Mouse (Mus musculus) adrenal gland, adult 18-20 months (tissue): ENCODE measurements around the gene Btbd9. TPM values are rescaled to one million over a fixed set of nuclear protein-coding genes. Genes with fewer than 3 reads are reported as not detected.

Experiments
- DNase-seq, 2 experiments: peaks; one replicate each; pipeline ENCODE4 v3.0.0; 2021 to 2022; ENCODE audit warnings: low spot score in 2 of 2
- total RNA-seq, 2 experiments: library from RNA; stranded (reverse); gene quantifications; 1 replicate in 1 of 2; 2 replicates in 1 of 2; pipeline ENCODE4 v1.2.3; 2021

The Btbd9 gene
- total RNA-seq, 2 experiments from 2014 or later, result 52.2 to 81.3 TPM

- no peak for DNase-seq
These were observed 163.3 kb downstream of the Btbd9 start for GRCm38 (mm10) chr17:30412991-30413390.

- no peak for DNase-seq
These were observed 170.3 kb downstream of the Btbd9 start for GRCm38 (mm10) chr17:30406002-30406401.

- no peak for DNase-seq
These were observed 173.4 kb downstream of the Btbd9 start for GRCm38 (mm10) chr17:30402871-30403270.

GRCm38 (mm10) chr17:30395261-30395660, 181.0 kb downstream of the Btbd9 start:
- DNase-seq, result no peak

- DNase-seq, result no peak
These were observed 184.3 kb downstream of the Btbd9 start for GRCm38 (mm10) chr17:30392031-30392430.

DNA sequence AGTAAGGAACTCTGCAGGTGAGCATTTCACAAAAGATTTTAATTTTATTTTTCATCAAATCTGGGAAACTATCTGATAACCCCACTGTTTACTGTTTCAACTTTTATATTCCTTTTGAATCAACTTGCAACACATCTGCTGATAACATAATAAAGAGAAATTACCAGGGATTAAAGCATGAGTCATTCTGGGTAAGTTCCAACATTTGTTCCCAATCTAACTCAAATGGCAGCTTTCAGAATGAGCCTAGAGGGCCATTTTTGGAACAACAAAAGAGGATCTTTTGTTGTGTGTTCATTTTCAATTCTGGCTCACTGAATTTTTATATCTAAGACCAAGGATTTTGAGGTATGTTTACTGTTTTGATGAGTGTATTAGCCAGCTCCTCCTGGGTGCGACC, 185.1 kb downstream of the Btbd9 start:
- no peak for DNase-seq

DNA sequence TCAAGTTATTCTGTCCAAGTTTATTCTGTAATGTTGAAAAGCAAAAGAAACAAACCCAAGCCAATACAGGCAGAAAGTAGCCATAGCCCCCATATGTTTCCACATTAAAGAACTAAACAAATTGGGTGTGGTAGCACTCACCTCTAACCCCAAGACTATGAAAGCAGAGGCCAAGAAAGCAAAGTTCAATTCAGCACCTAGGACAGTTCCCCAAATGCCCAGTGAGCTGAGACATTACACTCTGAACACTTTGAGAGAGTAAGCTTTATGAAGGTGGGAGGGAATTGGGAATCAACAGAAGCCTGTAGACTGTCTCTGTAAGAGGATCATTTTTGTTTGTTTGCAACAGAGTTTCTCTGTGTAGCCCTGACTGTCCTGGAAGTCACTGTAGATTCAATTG, 186.6 kb downstream of the Btbd9 start:
- no peak for DNase-seq

GRCm38 (mm10) chr17:30388817-30389216, 187.5 kb downstream of the Btbd9 start:
- no peak for DNase-seq

- DNase-seq, result no peak
These were observed 187.9 kb downstream of the Btbd9 start for GRCm38 (mm10) chr17:30388391-30388790.

- no peak for DNase-seq
These were observed 190.0 kb downstream of the Btbd9 start for GRCm38 (mm10) chr17:30386241-30386640.

DNA sequence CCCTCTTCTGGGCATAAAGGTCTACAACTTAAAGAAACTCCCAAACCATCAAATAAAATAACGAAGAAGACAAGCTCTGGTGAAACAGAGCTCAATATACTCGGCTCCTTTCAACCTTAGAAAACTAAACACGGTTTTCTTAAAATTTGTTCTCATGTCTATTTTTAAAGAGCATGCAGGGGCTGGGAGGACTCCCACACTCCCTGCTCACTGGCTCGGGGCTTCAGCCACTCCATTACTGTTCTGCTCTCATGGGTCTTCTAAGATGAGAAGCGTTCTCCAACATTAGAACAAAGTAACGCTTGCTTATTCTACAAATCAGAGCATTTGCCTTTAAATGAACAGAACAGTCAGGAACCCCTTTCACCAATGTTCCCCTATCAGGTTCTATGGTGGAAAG, 192.6 kb downstream of the Btbd9 start:
- DNase-seq, result no peak

- DNase-seq, result no peak
These were observed 197.9 kb downstream of the Btbd9 start for GRCm38 (mm10) chr17:30378221-30379010.

DNA sequence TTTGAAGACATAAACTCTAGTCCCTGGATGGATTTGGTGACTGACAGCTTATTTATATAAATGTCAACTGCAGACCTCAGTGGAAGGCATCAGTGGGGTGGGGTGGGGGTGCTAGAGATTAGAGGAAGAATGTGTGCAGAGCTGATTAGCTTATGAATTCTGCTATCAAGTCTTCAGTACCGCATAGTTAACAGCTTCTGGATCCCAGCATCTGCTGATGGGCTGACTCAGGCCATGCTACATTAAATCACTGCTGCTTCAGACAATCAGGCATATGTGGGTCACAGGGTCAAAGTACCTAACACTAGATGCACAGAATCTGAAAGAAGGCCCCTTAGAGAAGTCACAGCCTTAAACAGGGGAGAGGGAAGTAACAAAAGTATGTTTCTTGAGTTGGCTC, 198.5 kb downstream of the Btbd9 start:
- no peak for DNase-seq

- DNase-seq, result no peak
These were observed 201.2 kb downstream of the Btbd9 start for GRCm38 (mm10) chr17:30375107-30375506.

GRCm38 (mm10) chr17:30368559-30368958, 207.7 kb downstream of the Btbd9 start:
- no peak for DNase-seq

GRCm38 (mm10) chr17:30364701-30365100, 211.6 kb downstream of the Btbd9 start:
- DNase-seq, result no peak

DNA sequence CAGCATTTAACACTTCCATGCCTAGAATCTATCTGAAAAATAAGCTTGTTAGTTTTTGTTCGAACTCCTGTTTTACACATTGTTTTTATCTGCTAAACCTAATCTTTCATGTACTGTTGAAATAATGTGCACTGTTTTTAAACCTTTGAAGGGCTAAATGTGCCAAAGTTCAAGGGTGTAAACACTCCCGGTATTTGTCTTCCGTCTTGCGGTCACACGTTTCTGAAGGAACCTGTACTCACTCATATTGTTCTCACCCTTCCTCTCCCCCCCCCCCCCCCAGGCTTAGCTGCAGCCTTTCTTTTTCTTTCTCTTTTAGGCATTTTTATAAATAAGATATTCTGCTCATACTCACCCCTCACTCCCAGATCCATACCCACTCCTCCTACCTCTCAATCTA, 212.9 kb downstream of the Btbd9 start:
- no peak for DNase-seq

- DNase-seq, result no peak
These were observed 215.6 kb downstream of the Btbd9 start for GRCm38 (mm10) chr17:30360654-30361053.

- no peak for DNase-seq
These were observed 216.9 kb downstream of the Btbd9 start for GRCm38 (mm10) chr17:30359392-30359791.

GRCm38 (mm10) chr17:30355431-30355830, 220.9 kb downstream of the Btbd9 start:
- no peak for DNase-seq

DNA sequence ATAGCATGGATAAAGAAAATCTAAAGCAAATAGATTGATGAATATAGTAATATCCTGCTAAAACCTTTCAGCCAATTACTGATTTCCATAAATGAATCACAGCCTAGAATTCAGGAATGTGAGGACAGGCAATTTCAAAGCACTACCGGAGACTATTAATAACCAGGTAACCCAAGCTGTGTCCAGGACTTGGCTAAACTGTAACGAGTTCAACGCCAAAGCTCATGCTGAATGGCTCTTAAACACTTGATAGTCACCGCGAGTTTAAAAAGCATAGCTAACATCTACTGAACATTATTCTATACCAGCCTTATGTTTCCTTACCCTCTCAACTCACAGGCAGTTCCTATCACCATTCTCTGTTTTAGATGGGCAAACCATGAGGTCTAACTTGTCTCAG, 221.9 kb downstream of the Btbd9 start:
- no peak for DNase-seq

GRCm38 (mm10) chr17:30348031-30348430, 228.3 kb downstream of the Btbd9 start:
- no peak for DNase-seq

DNA sequence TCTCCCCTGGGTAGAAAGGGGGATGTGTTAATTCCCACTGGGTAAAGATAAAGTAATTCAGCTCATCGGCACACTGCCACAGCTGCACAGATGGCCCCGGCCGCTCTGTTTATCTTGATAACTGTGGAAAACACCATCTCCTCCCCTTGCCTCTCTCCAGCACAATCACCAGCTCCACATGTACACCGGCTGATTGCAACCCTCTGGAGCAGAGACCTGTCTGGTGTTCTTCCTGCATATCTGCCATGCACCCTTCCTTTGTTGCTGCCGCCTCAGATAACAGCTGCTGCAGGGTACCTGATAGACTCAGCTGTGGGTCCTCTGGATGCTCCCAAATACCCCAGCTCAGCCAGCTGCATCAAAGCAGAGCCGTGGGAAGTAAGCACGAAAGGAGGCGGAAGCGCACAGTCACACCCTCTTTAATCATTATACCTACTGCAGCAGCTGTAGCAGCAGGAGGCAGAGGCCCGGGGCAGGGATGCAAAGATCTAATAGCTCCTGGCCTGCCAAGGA, 229.1 kb downstream of the Btbd9 start:
- DNase-seq, result no peak
